Mouse (Mus musculus): ENCODE measurements around the gene Ski.
A peak's percentile ranks its signal among the peaks of the same experiment; 100 is the strongest.

The Ski gene

DNA sequence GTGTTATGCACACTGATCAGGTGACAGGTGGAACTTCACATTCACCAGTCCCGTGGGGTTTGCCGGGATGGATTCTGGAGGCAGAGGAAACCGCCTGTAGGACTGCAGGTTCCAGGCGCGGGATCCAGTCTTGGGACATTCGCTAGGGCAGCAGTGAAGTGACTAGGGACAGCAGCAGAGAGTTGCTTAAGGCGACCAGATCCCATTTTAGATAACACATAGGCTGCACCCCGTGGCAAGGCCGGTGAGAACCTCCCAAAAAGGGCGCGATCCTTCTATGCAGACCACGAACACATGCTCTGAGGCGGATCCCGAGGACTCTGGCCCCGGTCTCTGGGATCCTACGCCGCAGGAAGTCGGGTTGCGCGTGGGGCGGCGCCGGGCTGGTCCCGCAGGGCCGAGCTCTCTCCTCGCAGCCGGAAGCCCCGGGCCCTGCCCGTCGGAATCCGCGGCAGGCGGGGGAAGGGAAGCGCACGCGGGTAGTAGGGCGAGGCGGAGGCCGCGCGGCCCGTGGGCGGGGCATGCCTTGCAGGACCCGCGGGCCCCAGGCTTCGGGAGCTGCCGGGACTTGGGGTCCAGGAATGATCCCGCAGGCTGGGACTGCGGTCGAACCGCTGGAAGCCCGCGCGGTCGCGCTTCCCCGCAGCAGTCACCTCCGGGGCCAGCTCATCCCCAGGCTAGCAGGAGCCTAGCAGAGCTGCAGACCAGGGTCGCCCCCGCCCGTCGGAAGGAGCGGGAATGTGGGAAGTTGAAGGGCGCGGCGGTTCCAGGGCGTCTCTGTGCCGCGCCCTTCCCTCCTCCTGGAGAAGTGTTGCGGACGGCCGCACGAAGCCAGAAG lies 71.9 kb downstream of the Ski start:
- DNase-seq (ENCODE audit: inconsistent ontology term): peak; percentile 88

DNA sequence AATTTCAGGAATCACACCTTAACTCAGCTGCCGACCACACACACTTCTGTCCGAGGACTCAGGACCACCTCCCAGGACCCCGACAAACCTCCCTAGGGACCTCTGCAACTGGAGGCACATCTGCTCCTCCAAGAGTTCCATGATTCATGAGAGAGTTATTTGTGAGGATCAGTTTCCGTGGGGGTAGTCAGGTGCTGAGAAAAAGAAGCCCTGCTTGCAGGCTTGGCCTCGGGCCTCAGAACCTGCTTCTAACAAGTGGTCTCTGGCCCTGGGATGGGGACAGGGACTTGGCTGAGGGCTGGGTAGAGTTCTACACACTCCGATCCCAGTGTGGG lies 72.5 kb downstream of the Ski start:
- no peak for DNase-seq (ENCODE audit: inconsistent ontology term)

DNA sequence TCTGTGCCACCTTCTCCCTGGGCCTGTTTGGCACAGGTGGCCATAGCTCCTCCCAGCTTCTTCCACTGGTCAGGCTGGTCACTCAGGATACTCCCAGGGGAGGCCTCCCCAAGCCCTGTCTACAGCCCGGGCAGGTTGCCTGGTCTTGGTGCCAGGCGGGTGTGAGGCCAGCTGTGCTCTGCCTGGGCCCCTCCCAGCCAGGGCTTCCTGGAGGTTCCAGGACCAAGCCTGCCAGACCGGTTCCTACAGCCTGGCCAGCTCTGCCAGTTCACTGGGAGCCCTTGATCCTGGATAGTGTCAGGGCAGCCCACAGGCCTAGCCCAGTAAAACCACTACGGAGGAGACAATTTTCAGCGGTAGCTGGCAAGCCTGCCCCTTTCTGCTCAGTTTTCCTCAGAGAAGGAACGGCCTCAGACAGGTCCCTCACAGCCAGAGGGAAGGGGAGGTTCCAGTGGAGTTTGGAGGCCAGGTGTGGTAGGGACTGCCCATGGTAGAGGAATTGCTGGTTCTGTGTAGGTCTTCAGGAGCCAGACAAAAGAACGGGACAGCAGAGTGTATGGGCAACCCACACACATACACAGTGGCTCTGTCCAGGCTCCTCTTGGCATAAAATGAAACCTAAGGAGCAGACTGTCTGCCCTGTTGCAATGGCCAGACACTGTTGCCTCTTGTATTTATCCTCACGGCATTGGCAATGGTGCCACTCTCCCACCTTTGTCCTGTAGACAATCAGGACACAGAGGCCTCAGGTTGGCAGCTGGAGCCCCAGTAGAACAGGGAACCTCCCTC lies 73.3 kb downstream of the Ski start:
- no peak for DNase-seq (ENCODE audit: inconsistent ontology term)

DNA sequence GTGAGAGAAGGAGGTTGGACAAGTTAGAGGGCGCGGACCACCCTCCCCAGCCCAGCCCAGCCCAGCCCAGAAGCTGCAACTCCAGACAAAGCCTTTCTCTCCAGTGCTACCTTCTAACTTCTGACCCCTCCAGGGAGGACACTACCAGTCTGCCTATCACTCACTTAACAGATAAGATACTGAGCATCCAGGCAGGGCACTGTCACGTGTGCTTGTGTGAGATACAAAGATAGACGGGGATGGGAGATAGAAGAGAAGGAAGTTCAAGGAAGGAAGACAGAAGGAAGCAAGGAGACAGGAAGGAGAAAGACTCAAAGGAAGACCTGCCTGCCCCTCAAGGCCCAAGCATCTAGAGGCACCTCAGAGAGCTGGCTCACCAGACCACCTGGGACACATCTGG lies 73.9 kb downstream of the Ski start:
- DNase-seq (ENCODE audit: inconsistent ontology term): no peak

DNA sequence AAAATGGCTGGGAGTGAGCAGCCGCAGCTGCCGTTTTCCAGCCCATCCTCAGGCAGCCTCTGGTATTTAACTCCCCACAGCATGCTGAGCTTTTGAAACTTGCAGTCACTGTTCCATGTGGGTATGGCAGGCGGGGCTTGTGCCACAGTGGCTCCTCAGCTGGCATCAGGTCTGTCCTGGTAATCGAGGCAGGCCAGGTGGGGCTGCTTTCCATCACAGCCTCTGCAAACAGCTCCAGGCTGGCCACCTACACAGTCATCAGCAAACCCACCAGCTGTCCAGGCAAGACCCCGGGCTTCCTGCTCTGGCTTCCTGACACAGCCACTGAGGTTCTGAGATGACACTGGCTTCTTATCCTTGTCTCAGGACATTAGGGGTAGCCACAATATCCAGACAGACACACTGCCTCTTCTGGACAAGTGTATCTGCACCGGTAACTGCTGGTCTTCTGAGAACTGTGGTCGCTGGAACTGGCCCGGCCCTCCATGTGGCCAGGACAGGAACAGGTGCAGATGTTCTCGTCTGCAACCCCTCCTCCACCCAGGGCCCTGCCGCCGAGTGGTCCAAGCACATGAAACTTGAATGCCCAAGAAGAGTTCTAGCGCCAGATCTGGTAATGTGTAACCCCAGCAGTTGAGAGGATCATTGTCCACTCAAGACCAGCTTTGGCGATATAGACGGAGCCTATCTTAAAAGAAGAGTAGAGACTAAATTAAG lies 76.1 kb downstream of the Ski start:
- DNase-seq (ENCODE audit: inconsistent ontology term): no peak

DNA sequence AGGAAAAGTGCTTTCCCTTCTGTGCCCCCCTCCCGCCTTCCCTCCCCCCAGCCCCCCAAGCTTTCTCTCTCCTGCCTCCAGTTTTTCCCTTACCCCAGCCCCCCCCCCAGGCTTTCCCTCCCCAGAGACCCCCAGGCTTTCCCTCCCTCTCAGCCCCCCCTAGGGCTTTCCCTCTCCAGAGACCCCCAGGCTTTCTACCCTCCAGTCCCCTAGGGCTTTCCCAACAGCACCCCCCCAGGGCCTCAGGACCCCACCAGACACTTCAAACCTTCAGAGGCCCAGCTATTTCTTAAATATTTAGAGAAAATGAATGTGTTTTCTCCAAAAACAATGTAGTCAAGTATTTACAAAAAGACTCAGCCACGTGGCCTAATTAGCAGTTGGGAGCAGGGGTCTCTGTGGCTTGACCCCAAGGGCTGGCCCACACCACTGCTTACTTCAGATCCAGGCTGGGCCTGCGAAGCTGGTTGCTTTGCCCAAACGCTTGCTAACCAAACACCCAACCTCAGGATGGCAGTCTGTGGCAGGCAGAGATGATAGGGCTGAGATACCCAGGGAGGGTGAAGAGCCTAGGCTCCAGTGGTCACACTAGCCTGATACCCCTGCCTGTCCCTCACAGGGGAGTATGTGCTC lies 77.7 kb downstream of the Ski start:
- DNase-seq (ENCODE audit: inconsistent ontology term): peak; percentile 59

DNA sequence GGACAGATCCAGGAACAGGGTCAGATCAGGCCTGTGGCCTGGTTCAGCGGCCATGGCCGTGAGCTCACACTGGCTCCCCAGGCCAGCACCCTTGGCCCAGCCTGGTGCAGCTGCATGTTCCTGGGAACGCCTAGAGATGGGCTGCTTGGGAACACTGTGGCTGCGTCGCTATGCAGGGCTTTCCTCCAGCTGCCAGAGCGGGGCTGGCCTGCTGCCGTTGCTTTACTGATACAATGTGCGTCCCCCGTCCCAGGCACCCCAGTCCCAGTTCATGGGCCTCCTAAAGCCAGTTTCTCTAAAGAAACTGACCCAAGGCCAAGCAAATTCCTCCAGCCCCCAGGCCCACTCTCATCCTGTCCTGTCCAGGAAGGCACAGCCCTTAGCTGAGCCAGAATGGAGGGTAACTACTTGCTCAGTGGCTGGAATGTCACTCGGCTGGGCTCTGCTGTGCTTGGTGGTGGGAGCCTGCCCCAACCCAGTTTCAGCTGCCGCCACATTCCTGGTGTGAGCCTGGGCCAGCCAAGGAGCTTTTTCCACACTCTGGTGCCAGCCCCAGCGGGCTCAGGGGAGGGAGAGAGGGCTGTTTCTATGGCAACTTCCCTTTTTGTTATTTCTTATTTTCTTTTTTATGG lies 78.4 kb downstream of the Ski start:
- DNase-seq (ENCODE audit: inconsistent ontology term): peak; percentile 98

DNA sequence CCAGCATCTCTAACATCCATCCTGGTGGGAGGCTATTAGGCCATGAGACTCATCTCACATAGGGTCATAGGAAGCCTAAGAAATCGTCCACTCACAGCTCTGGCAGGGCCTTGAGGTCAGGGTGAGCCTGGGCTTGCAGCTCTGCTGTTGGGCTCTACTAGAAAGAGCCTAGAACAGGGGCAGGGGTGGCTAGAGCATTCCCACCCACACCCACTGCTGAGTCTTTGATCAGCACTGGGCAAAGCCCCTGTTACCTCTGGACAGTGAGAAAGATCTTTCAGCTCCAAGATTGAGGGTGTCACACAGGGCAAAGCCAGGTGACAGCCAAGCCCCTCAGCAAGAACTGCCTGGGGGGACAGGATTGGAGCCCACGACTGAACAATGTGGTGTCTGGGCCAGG lies 79.0 kb downstream of the Ski start:
- no peak for DNase-seq (ENCODE audit: inconsistent ontology term)

DNA sequence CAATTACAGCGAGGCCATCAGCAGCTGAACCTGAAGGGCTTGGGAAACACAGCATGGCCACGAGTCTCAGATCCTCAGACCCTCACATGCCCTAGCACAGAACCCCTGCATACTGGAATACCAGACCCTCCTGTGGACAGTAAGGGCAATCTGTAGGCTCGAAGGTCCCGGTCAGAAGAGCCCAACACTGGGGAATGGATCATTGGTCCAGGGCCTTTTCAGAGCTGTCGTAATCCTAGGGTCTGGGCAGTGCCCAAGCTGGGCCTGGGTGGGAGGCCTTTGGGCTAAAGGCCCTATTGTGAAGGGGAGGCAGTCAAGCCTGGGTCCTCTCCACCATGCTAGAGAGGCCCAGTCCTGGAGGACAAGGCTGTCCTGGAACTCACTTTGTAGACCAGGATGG lies 79.6 kb downstream of the Ski start:
- DNase-seq (ENCODE audit: inconsistent ontology term): no peak

DNA sequence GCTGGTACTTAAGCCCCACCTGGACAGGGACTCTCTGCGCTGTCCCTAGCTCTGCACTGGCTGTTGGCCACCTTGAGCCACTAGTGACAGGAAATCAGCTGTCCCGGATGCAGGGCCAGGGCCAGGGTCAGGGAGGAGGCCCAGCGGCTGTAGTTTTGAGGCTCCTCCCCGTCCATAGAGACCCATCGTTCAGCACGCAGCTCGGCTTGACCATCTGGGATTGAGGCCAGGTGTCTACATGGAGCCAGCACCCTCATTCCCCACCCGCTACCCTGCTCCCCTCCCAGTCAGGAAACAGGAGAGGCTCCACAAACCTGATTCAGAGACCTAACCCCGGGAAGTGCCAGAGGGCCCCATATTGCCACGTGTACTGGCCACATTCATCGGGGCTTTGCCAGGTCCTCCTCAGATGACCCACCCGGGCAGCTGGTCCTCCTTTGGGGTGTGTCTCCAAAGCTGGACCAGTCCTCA lies 81.6 kb downstream of the Ski start:
- peak; percentile 64 for DNase-seq (ENCODE audit: inconsistent ontology term)

DNA sequence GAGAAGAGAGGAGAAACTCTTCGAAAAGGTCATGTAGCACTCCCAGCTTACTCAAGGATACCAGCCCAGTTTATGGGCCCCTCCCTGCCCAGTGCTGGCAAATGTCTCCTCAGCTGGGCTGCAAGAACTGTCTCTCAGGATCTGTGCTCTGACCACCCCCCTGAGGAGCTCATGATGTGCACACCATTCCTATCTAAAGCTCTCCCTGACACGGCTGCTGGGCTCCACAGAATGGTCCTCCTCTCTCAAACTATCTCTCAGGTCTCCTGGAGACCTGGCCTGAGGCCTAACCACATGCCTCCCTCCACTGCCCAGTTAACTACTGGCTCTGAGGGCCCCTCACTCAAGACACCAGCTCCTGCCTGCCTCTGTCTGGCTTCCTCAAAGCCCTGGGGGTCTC lies 82.2 kb downstream of the Ski start:
- no peak for DNase-seq (ENCODE audit: inconsistent ontology term)

DNA sequence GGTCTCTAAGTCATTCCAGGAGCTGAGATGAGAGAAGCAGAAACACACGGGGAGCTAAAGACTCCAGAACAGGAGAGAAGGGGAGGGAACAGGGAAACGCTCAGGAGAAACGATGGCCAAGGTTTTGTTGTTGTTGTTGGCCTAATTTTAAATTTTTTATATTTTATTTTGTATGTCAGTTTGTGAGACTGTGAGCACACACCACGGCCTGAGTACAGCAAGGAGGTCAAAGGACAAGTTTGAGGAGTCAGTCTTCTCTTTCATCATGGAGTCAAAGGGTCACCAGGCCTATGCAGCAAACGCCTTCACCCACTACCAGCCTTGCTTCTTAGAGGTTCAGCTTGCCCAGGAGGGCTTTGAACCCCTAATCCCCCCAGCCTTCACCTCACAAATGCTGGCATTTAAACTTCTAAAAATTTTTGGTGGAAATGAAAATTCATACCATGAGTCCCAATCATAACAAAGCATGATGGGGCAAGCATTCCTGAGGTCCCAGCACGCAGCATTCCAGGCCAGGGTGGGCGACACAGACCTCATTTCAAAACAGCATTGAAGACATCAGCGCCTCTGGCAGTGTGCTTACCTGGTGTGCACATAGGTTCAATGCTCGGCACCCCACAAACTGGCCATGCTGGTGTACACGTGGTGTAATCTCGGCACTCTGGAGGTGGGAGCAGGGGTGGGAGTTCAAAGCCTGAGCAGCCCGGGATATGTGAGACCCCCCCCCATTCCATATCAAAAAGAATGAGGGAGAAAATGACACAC lies 82.9 kb downstream of the Ski start:
- DNase-seq (ENCODE audit: inconsistent ontology term): peak; percentile 45

DNA sequence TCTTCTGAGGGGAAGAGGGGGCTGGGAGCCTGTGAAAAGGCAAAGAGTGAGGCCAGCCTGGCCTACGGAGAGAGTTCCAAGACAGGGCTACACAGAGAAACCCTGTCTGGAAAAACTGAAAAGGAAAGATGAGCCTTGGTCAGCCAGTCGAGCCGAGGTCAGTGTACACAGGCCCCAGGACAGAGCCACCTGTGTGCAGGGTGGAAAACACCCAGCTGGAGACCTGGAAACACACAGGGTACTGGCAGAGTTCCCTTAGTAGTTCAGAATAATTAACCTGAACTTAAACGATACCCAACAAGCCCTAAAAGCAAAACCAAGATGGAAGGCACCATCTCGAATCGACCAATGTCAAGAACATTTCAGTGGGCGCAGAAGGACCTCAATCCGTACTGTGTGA lies 83.9 kb downstream of the Ski start:
- no peak for DNase-seq (ENCODE audit: inconsistent ontology term)

DNA sequence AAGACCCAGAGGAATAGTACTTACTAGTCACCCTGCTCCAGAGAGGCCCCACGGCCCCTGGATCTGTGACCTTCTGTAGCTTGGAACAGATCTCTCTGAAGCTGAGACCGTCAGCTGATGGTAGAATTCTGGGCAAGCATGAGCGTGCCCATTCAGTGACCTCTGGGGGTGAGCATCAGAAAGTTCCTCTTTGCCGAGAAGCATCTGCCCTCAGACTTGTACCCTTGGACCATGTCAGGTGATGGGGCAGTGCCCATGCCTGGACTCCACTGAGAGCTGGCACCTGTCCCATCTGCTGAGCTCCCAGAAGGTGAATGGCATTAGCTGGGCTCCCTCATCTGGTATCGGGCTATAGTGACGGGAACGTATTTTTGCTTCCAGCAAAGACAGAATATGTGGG lies 84.5 kb downstream of the Ski start:
- DNase-seq (ENCODE audit: inconsistent ontology term): no peak

DNA sequence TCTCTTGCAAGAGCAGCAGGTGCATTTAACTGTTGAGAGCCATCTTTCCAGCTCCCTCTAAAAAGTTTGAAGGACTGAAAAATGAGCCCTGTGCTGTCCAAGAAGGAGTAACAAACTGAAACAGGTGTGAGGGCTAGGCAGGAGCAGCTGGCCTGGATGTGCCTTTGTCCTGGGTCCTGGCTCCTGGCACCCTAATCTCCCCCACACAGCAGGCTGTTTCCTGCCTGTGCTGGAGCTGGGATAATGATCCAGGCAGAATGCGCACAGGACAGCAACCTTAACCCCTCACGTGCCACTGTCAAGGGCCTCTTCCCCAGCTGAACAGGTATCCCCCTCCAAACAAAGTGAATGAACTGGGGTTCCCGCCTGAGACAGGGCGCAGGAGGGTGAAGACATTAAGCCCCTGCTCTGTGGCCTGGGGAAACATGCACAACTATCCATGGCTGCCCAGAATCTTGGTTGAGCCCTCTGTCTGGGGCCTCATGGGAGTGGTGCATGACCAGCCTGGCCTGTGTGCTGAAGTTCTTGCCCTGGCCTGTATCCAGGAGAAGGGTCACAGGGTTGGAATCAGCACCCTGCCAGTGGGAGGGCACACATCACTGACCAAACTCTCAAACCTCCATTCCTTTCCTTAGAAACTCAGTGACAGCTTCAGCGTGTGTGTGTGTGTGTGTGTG lies 86.3 kb downstream of the Ski start:
- peak; percentile 46 for DNase-seq (ENCODE audit: inconsistent ontology term)

DNA sequence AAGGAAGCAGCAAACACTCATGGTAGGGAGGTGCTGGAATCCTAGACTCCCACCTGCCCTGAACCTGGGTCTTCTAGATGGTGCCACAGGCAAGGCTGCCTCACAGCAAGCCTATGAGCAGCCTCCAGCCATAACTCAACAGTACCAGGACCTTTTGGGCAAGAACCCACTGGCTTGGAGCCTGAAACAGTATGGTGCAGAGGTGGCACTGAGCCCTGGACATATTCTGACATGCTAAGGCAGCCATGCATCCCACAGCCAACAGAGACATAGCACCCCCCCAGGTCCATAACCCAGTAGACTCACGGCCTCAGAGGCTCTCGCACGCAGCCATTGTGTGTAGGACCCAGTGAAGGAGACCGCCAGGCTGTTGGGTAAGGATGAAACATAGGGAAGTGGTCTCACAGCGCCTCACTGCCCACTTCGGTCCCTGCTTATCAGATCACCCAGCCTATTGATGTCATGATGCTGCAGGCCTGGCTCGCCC lies 87.7 kb downstream of the Ski start:
- no peak for DNase-seq (ENCODE audit: inconsistent ontology term)

DNA sequence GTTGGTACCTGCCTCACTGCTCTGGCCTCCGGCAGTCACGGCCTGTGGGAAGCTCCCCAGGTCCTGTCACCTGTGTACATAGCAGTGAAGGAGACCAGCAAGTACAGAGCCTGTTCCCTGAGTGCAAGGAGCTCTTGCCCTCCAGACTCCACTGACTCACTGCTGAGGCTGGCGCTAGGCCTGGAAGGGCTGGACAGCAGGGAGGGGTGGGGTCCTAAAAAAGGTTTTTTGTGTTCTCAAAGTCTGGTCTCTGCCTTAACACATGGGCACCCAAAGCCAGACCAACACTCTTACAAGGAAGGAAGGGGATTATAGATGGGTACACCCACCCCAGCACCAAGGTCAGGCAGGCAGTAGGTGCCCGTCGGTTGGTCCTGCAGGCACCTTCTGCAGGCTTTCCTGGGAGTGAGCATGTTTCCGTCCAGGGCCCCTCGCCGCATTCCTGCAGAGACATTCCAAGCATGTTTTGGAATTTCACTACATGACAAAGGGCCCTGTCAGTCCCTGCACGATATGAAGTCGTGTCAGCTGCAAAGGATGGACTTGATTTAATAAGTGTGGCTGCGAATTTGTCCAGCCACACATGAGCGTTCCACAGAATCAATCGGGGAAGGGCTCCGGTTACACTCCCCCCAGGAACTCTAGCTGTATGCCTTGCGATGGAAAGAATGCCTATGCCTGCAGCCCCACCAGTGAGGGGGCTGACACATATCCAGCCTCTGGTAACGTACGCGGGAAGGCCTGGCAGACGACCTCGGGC lies 88.6 kb downstream of the Ski start:
- peak; percentile 90 for DNase-seq (ENCODE audit: inconsistent ontology term)

DNA sequence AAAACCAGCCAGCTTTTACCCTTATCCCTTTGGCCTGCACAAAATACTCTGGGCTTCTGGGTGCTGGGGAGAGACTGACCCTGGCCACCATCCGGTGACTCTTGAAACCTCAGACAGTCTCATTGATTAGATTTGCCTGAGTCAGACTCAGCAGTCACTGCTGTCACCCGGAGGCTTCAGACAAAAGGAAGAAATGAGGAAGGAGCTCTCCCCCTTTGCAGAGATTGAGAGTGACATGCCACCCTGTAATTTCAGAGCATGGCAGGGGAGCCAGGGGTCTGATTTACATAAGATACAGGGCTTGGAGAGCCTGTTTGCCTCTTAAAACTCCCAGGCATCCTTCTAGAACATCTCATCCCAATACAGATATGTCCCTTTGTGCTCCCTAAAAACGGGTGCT lies 89.2 kb downstream of the Ski start:
- DNase-seq (ENCODE audit: inconsistent ontology term): peak; percentile 66

DNA sequence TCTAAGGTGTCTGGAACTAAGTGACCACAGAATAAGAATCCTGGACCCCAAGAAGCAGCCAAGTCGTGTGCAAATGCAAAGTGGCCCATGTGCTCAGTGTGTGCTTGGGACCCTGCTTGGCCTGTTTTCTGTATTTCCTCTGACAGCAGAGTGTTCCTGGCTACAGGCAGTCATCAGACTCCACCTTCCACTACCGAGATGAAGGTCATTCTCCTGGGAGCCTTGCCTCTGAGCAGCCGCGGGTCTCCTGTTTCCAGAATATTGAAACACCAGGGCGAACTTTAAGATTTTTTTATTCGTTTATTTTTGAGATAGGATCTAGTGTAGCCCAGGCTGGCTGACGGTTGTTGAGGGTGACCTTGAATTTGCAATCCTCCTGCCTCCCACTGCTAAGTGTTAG lies 91.8 kb downstream of the Ski start:
- DNase-seq (ENCODE audit: inconsistent ontology term): no peak
